Mouse (Mus musculus): Measurements from ENCODE around the gene Itpripl2. TPM values are rescaled to one million over a fixed set of nuclear protein-coding genes. Genes with fewer than 3 reads are reported as not detected.

The Itpripl2 gene
- polyA plus RNA-seq, 1 experiment from 2014 or later, result 23.7 TPM

- no peaks in the 10 kb centered on the region for H3K27me3 ChIP-seq
- DNase-seq (ENCODE audit: low read depth, low spot score), result no peak
- CTCF ChIA-PET, result interaction anchor here (1.2 kb wide), 1 partner anchor 131 kb away, joined by 3 read pairs; no protein-coding TSS in a partner anchor
- in situ Hi-C loops (cut with MboI; ENCODE audit: low pct_unique_long_range_greater_than_20kb), result loop anchor here (5.0 kb wide), 1 partner anchor 132 kb away; no protein-coding TSS in a partner anchor
- ATAC-seq, result no peak
- TF ChIP-seq CTCF (IDR thresholded peaks at IDR 0.05), result no peak
- POLR2A ChIA-PET, result interaction anchor here (0.6 kb wide), 2 partner anchors 34 to 35 kb away, joined by 4 read pairs; no protein-coding TSS in a partner anchor
Observed at GRCm38 (mm10) chr7:118443895-118444485, 47.8 kb downstream of the Itpripl2 start.

- ATAC-seq (no peak), DNase-seq (ENCODE audit: low read depth, low spot score) (no peak)
- in situ Hi-C loops (cut with MboI; ENCODE audit: low pct_unique_long_range_greater_than_20kb), result loop anchor here (5.0 kb wide), 1 partner anchor 131 kb away; no protein-coding TSS in a partner anchor
- ChIA-PET CTCF (interaction anchor here (0.8 kb wide), 1 partner anchor 34 kb away, joined by 3 read pairs; no protein-coding TSS in a partner anchor), POLR2A (interaction anchor here (0.6 kb wide), 1 partner anchor 36 kb away, joined by 4 read pairs; no protein-coding TSS in a partner anchor)
- H3K27me3 ChIP-seq, result no peaks in the 10 kb centered on the region
- no peak for TF ChIP-seq CTCF (IDR thresholded peaks at IDR 0.05)
Observed at GRCm38 (mm10) chr7:118443371-118443770, 48.4 kb downstream of the Itpripl2 start.

- CTCF ChIA-PET, result interaction anchor here (1.6 kb wide), 1 partner anchor 76 kb away, joined by 4 read pairs; no protein-coding TSS in a partner anchor
- in situ Hi-C loops (cut with MboI; ENCODE audit: low pct_unique_long_range_greater_than_20kb), result loop anchor here (5.0 kb wide), 1 partner anchor 129 kb away; no protein-coding TSS in a partner anchor
- POLR2A ChIA-PET, result no interaction called here
- no peaks in the 10 kb centered on the region for H3K27me3 ChIP-seq
- ATAC-seq, result no peak
- no peak for DNase-seq (ENCODE audit: low read depth, low spot score)
- TF ChIP-seq CTCF (IDR thresholded peaks at IDR 0.05), result no peak
Observed at GRCm38 (mm10) chr7:118441535-118441934, 50.2 kb downstream of the Itpripl2 start.

- in situ Hi-C loops (cut with MboI; ENCODE audit: low pct_unique_long_range_greater_than_20kb), result no loop called here
- peak; percentile 89 for TF ChIP-seq CTCF (IDR thresholded peaks at IDR 0.05)
- no peak for DNase-seq (ENCODE audit: low read depth, low spot score)
- CTCF ChIA-PET, result interaction anchor here (0.7 to 2.5 kb wide), 17 partner anchors 9 to 133 kb away, joined by 3 to 8 read pairs (median 4); partner anchors contain the start of gene Syt17
- ATAC-seq, result no peak
- POLR2A ChIA-PET, result interaction anchor here (0.5 to 1.4 kb wide), 4 partner anchors 8 to 247 kb away, joined by 3 to 7 read pairs (median 3); no protein-coding TSS in a partner anchor
- no peaks in the 10 kb centered on the region for H3K27me3 ChIP-seq
Observed at GRCm38 (mm10) chr7:118437101-118437802, 54.5 kb downstream of the Itpripl2 start.

Other genes starting within 250 kb of the Itpripl2 start
- gene Smg1, start 248.3 kb downstream of the Itpripl2 start, polyA plus RNA-seq (2021), result 30.6 TPM
- 30.0 TPM for gene Syt17, start 43.8 kb downstream of the Itpripl2 start, polyA plus RNA-seq (2021)
- 61.7 TPM for gene Coq7, start 41.4 kb upstream of the Itpripl2 start, polyA plus RNA-seq (2021)
- 0.24 TPM for gene Tmc7, start 92.8 kb upstream of the Itpripl2 start, polyA plus RNA-seq (2021)
- not detected for gene Tmc5, start 105.3 kb upstream of the Itpripl2 start, polyA plus RNA-seq (2021)
- gene Gde1, start 213.8 kb upstream of the Itpripl2 start, polyA plus RNA-seq (2021), result 113 TPM
- 21.3 TPM for gene Ccp110, start 220.6 kb upstream of the Itpripl2 start, polyA plus RNA-seq (2021)
- 107 TPM for gene Vps35l, start 248.3 kb upstream of the Itpripl2 start, polyA plus RNA-seq (2021)